Mouse (Mus musculus) liver, embryonic 13.5 days (tissue): Measurements from ENCODE around the gene Tmcc3. TPM values are rescaled to one million over a fixed set of nuclear protein-coding genes. Genes with fewer than 3 reads are reported as not detected.

Experiments used
- ATAC-seq: fragments of 200-750 bp; cut with Nextera tagmentation; 2 replicates; pipeline ENCODE4 v1.8.0; 2017; ENCODE audit warnings: low read depth, mild to moderate bottlenecking, moderate number of reproducible peaks, moderate library complexity
- DNase-seq: peaks from one replicate; pipeline ENCODE4 v3.0.0; 2022
- H3K27ac ChIP-seq: fragments of 300-500 bp; sonication (generic); 2 replicates; pipeline ENCODE4 v1.5.1; 2015; ENCODE audit warnings: moderate library complexity, mild to moderate bottlenecking, inconsistent platforms
- H3K27me3 ChIP-seq: fragments of 300-500 bp; sonication (generic); 2 replicates; pipeline ENCODE4 v1.6.1; 2015; ENCODE audit warnings: mild to moderate bottlenecking, inconsistent platforms
- H3K36me3 ChIP-seq: fragments of 300-500 bp; sonication (generic); 2 replicates; pipeline ENCODE4 v1.6.1; 2015; ENCODE audit warnings: mild to moderate bottlenecking, inconsistent platforms
- H3K4me1 ChIP-seq: fragments of 300-500 bp; sonication (generic); replicated peaks from 2 replicates; pipeline ENCODE4 v1.6.1; 2015; ENCODE audit warnings: inconsistent platforms
- H3K4me2 ChIP-seq: fragments of 300-500 bp; sonication (generic); 2 replicates; pipeline ENCODE4 v1.6.1; 2015; ENCODE audit warnings: inconsistent platforms, mild to moderate bottlenecking, moderate library complexity
- H3K4me3 ChIP-seq: fragments of 300-500 bp; sonication (generic); replicated peaks from 2 replicates; pipeline ENCODE4 v1.5.1; 2015; ENCODE audit warnings: mild to moderate bottlenecking, inconsistent platforms
- H3K9ac ChIP-seq: fragments of 300-500 bp; sonication (generic); 2 replicates; pipeline ENCODE4 v1.6.1; 2015; ENCODE audit warnings: mild to moderate bottlenecking, inconsistent platforms
- H3K9me3 ChIP-seq: fragments of 300-500 bp; sonication (generic); replicated peaks from 2 replicates; pipeline ENCODE4 v1.6.1; 2016; ENCODE audit warnings: inconsistent platforms
- WGBS: fragments of 180-500 bp; shearing (Covaris S2); methylation state at CpG from one replicate; pipeline ENCODE4 v1.1.7; 2015; ENCODE audit not compliant: insufficient replicate concordance; 5-methylcytosine and 5-hydroxymethylcytosine counted together
- microRNA-seq: library from miRNA; unstranded; fragments of <30 nt; microRNA quantifications from one replicate; pipeline ENCODE4, GENCODE M21; 2016
- polyA plus RNA-seq: library from polyadenylated mRNA; unstranded; fragments of >200 nt; fragmentation: Nextera tagmentation; extraction: Ambion mirVana; gene quantifications from 2 replicates; pipeline ENCODE4 v1.2.1, GENCODE M21; 2015

Gene Tmcc3
- polyA plus RNA-seq, 1 experiment from 2014 or later, result 2.6 TPM

DNA sequence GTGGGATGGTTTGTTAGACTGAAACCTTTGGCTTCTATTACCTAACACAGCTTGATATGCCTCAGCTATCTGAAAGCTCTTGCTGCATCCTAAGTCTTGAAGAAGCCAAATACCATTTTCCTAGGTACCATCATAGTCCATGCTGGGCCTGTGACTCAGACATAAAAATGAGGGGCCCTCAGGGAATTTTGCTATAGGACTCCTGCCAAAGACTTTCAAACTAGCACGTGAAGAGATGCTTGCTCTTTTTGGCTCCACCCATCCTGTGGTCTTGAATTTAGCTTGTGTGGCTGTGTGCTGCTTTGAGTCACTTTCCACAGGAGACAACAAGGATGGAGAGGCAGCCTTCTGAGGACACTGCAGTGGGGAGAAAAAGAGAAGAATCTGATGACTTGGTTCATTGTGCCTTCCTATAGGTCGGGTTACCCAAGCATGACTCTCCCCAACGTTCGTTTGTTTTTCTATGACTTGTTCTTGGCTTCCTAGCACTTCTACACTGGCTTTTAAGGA, 319.1 kb downstream of the Tmcc3 start:
- H3K4me1 ChIP-seq, result no peaks in the 10 kb centered on the region

GRCm38 (mm10) chr10:94631541-94632113, 319.9 kb downstream of the Tmcc3 start:
- H3K4me3 ChIP-seq, result no peak overlapping the region
- H3K4me1 ChIP-seq, result no peaks in the 10 kb centered on the region
- H3K27me3 ChIP-seq, result no peaks in the 10 kb centered on the region
- H3K4me2 ChIP-seq, result no peak overlapping the region
- no peaks in the 10 kb centered on the region for H3K9me3 ChIP-seq
- no peaks in the 10 kb centered on the region for H3K36me3 ChIP-seq
- H3K9ac ChIP-seq, result no peak overlapping the region
- no peak overlapping the region for H3K27ac ChIP-seq
- ATAC-seq, result no peak
- DNase-seq, result no peak
- WGBS, result 77% methylated on average over 11 of the region's 11 CpGs

More for the DNA sequence above, 319.1 kb downstream of the Tmcc3 start:
- Histone ChIP-seq H3K4me2 (no peak overlapping the region), H3K27ac (no peak overlapping the region), H3K9ac (no peak overlapping the region), H3K4me3 (no peak overlapping the region), H3K9me3 (no peaks in the 10 kb centered on the region), H3K27me3 (no peaks in the 10 kb centered on the region), H3K36me3 (no peaks in the 10 kb centered on the region)
- DNase-seq (no peak), ATAC-seq (no peak)
- WGBS, result 61% methylated on average over 4 of the region's 4 CpGs

DNA sequence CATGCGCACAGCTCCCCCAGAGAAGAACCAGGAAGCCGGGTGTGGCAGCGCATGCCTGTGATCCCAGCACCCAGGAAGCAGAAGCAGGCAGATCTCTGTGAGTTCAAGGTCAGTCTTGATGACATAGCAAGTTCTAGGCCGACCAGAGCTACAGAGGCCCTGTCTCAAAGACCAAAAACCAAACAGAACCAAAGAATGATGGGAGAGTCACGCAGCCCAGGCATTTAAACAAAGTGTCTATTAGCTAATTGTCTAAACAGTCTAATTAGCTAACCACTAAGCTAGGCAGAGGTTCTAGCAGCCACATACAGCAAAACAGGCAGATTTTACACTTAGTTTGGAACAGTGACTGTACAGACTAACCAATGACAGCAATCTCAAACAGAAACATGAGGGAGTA, 320.5 kb downstream of the Tmcc3 start:
- no peak overlapping the region for H3K9ac ChIP-seq
- no peak overlapping the region for H3K4me2 ChIP-seq
- no peaks in the 10 kb centered on the region for H3K36me3 ChIP-seq
- ATAC-seq (no peak), DNase-seq (no peak)
- no peak overlapping the region for H3K27ac ChIP-seq
- H3K9me3 ChIP-seq, result no peaks in the 10 kb centered on the region
- no peak overlapping the region for H3K4me3 ChIP-seq
- no peaks in the 10 kb centered on the region for H3K4me1 ChIP-seq
- 72% methylated on average over 5 of the region's 5 CpGs for WGBS
- no peaks in the 10 kb centered on the region for H3K27me3 ChIP-seq

- ATAC-seq (no peak), DNase-seq (no peak)
- Histone ChIP-seq H3K36me3 (no peaks in the 10 kb centered on the region), H3K4me3 (no peak overlapping the region), H3K4me2 (no peak overlapping the region), H3K27ac (no peak overlapping the region), H3K4me1 (no peaks in the 10 kb centered on the region), H3K9ac (no peak overlapping the region), H3K27me3 (no peaks in the 10 kb centered on the region), H3K9me3 (no peaks in the 10 kb centered on the region)
- 56% methylated on average over 5 of the region's 5 CpGs for WGBS
Observed at GRCm38 (mm10) chr10:94638599-94638998, 326.9 kb downstream of the Tmcc3 start.

- no peaks in the 10 kb centered on the region for H3K9me3 ChIP-seq
- 42% methylated on average over 5 of the region's 5 CpGs for WGBS
- H3K9ac ChIP-seq, result no peak overlapping the region
- H3K27ac ChIP-seq, result no peak overlapping the region
- ATAC-seq (no peak), DNase-seq (no peak)
- H3K36me3 ChIP-seq, result no peaks in the 10 kb centered on the region
- no peak overlapping the region for H3K4me2 ChIP-seq
- no peaks in the 10 kb centered on the region for H3K27me3 ChIP-seq
- no peak overlapping the region for H3K4me3 ChIP-seq
- H3K4me1 ChIP-seq, result no peaks in the 10 kb centered on the region
Observed at GRCm38 (mm10) chr10:94639281-94639680, 327.5 kb downstream of the Tmcc3 start.

GRCm38 (mm10) chr10:94640067-94640466, 328.3 kb downstream of the Tmcc3 start:
- 33% methylated on average over 5 of the region's 5 CpGs for WGBS
- DNase-seq, result no peak
- Histone ChIP-seq H3K4me1 (no peaks in the 10 kb centered on the region), H3K27me3 (no peaks in the 10 kb centered on the region), H3K4me3 (no peak overlapping the region), H3K36me3 (no peaks in the 10 kb centered on the region), H3K4me2 (no peak overlapping the region), H3K9ac (no peak overlapping the region), H3K27ac (no peak overlapping the region), H3K9me3 (no peaks in the 10 kb centered on the region)
- no peak for ATAC-seq

Small RNAs within 50 kb of the gene (microRNA-seq; reads per million reads assigned to microRNA genes)
- gene Mir7211, result not detected

Other genes starting within 250 kb of the Tmcc3 start
- 2.3 and 3.3 TPM in 2 replicates for gene Nr2c1, start 163.9 kb upstream of the Tmcc3 start, polyA plus RNA-seq
- gene Ndufa12, start 113.2 kb upstream of the Tmcc3 start, polyA plus RNA-seq, result 211 and 227 TPM in 2 replicates
- not detected in 2 replicates for gene Gm4792, start 13.2 kb upstream of the Tmcc3 start, polyA plus RNA-seq